Mouse (Mus musculus): ENCODE data around the gene Poc1a.

DNA sequence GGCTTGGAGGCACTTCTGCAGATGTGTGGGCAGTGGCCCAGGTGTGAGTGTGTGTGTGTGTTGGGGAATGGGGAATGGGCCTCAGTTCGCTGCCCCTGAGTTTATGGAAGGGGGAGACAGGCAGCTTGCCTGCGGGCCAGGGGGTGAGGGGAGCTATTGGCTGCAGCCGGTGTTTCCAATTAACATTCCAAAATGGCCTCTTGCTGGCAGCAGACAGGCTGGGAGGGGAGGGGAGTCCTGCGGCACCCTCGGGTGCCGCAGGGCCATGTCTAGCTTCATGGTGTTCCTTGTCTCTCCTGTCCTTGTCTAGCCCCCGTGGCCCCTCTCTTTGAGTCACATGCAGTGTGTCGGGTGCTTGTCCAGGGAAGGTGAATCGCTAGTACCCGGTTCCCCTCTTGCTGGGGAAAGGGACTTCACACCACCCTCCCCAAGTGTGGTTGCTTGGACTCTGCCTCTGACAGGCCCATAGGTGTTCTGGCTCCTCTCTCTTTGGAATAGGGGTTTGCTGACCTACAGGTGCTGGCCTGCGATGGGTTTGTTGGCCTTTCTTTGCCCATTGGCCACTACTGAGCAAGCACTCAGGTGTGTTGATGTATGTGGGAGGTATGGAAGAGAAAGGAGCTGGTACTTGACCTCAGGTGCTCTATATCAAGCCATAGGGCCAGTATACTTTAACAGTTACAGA, 89.1 kb downstream of the Poc1a start:
- TF ChIP-seq CTCF (IDR thresholded peaks at IDR 0.05; ENCODE audit: low read depth, low read length) (no peak), GATA1 (IDR thresholded peaks at IDR 0.05; ENCODE audit: borderline replicate concordance, low read length) (no peak), GATA2 (IDR thresholded peaks at IDR 0.05; ENCODE audit: borderline replicate concordance, low read depth, low read length) (no peak)

All from G1E (cell line).